Mouse (Mus musculus) lung, postnatal 10 days (tissue): ENCODE data around the gene Tmem52.
"Not testable (repeated sequence)": the region's sequence is repeated elsewhere in the genome, so short reads cannot be mapped to it uniquely, and the experiment has no call there.

Source experiments
- DNase-seq: peaks from one replicate; pipeline ENCODE4 v3.0.0; 2021

Gene Tmem52

DNA sequence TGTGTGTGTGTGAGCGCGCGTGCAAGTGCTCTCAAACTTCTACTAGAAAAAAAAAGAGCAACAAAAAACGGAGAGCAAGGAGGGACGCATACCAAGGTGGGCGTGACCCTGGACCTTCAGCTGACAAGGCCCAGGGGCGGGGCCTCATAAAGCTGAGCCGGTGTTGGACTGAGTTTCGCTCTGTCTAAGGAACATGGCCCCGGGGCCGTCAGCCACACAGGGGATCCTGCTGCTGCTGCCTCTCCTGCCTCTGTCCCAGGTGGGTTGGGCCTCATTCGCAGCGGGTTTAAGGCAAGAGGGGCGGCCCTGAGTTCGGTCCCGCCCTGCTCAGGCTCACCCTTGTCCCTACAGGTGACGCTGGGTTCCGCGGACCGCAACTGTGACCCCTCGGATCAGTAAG lies at the start of gene Tmem52:
Gene Tmem52 (plus strand): TSS at position 163 of the 400 bp plus-strand sequence.
- peak; percentile 70 for DNase-seq

DNA sequence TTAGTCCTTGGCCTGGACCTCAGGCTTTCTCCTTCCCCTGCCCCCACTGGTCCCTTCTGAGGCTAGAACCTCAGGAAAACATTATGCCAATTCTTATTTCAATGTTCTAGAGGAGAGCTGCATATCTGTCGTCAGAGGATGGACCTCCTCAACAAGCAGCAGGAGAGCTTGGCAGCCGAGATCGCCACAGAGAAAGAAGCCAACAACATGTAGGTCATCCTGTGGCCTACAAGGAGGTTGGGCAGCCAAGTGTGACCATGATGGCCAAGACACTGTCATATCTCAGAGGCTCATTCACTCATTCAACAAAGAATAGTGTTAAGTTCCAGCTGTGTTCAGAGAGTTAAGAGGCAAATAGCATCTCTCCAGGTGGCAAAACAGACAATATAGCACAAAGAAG lies 48.8 kb upstream of the Tmem52 start:
- no peak for DNase-seq

DNA sequence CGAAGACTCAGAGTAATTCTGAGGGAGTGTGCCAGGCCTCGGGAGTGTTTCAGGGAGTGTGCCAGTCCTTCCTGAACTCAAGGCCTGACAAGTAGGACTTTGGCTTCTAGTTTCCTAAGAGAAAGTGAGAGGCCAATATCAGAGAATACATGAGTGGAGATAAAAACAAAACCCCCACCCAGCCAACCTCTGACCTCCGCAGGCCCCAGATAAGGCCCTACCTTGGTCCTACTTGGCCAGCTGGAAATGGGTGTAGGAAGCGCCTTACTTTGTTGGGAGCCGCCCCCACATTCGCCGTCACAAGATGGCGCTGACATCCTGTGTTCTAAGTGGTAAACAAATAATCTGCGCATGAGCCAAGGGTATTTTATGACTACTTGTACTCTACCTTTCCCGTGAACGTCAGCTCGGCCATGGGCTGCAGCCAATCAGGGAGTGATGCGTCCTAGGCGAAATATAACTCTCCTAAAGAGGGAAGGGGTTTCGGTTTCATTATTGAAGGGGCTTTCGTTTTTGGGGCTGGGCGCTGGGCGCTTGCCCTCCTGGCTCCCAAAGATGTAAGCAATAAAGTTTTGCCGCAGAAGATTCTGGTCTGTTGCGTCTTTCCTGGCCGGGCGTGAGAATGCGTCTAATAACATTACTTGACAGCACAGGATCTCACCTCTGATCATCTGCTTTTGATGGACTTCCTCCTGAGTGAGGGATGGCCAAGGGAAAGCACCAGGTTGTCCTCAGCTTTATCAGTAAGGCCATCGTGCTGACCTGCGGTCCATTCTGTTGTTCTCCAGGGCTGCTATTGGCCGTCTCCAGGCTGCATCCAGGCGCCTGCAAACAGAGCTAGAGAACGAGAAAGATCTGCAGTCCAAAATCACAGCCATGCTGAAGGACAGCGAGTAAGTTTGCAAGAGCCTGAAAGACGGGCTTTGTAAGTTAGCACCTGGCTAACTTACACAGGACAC lies 47.2 kb upstream of the Tmem52 start:
- not testable (repeated sequence) for DNase-seq

DNA sequence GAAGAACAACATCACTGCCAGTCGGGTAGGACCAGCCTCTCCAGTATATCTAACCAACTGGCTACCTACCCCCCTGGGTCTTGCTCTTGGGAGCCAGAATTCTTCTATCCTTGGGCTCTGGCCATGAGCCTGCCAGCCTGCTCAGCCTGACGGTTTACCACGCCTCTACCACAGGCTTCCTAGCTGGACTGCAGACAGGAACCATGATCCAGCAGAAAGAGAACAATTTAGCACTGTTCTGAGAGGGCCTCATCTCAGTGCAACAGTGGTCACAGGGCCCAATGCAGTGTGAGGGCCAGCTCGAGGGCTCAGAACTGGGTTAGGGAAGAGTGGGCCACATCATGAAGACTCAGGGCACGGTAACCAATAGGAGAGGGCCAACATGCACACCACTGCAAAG lies 44.9 kb upstream of the Tmem52 start:
- no peak for DNase-seq

DNA sequence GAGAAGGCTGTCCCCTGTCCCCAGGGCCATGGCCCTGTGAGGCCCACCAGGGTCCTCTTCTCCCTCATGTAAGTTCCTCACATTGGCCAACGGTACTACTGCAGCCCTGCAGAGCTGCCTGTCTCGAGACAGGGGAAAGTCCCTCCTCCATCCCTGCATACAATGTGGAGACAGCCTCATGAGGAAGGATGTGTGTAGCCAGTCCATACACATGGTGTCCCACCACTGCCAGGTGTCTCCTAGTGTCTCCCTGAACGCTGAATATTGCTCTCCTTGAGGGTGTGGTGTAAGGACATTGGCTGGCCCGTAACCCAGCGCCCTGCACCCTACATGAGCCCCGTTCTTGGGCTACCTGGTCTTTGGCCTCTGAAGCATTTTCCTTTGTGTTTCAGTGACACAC lies 42.6 kb upstream of the Tmem52 start:
- DNase-seq, result no peak

DNA sequence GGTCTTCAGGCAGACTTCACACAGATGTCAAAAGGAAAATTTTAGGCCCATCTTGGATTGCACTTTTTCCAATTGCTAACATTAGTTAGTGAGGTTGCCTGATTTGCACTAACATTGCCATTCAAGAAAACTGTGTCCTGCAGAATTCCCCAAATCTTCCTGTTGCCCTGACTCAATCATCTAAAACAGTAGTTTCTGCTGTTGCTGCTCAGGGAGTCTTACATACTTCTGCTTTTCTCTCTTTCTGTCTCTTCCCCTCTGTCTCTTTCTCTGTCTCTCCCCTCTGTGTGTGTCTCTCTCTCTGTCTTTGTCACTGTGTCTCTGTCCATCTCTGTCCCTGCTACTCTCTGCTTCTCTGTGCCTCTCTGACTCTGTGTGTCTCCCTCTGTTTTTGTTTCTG lies 40.5 kb upstream of the Tmem52 start:
- DNase-seq, result no peak

- no peak for DNase-seq
Measured at GRCm38 (mm10) chr4:155429202-155429601, 39.7 kb upstream of the Tmem52 start.

GRCm38 (mm10) chr4:155432358-155432757 lies 36.6 kb upstream of the Tmem52 start:
- no peak for DNase-seq

- no peak for DNase-seq
Measured at GRCm38 (mm10) chr4:155433993-155434392, 34.9 kb upstream of the Tmem52 start.

- no peak for DNase-seq
Measured at GRCm38 (mm10) chr4:155442808-155443207, 26.1 kb upstream of the Tmem52 start.

DNA sequence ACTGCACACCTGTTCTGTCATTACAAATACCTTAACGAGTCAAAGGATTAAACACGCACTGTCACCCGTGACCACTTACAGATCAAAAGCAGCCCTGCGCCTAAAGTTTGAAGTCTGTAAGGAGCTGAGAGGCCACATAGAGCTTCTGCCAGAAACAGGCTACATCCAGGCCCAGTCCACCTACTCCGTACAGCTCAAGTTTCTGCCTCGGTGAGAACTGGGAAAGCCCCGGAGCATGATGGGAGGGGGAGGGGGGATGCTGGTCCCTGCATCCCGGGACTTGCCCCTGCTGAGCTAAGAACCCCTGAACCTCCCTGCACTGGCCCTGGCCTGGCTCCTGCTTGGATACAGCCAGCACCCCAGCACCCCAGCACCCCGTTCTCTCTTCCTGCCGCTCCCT lies 17.3 kb upstream of the Tmem52 start:
- DNase-seq, result no peak

- no peak for DNase-seq
Measured at GRCm38 (mm10) chr4:155458575-155458974, 10.3 kb upstream of the Tmem52 start.

GRCm38 (mm10) chr4:155463050-155463449 lies 5.9 kb upstream of the Tmem52 start:
- no peak for DNase-seq

- no peak for DNase-seq
Measured at GRCm38 (mm10) chr4:155463611-155464010, 5.3 kb upstream of the Tmem52 start.

DNA sequence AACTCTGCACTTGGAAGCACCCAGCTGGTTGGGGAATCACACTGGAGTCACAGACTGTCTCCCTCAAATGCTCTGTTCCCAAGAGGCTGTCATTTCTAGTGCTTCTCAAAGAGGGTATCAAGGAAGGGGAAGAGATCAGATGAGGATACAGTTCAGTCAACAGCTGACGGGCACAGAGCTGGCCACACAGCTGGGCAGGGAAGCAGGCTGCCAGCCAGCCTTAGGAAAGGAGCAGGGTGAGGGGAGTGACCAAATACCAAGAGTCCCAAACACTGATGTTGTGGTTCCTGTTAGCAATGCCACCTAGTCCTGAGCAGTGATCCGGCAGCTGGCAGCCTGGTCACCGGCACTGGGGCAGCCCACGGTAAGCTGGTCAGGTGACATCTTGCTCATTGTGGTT lies 4.9 kb upstream of the Tmem52 start:
- no peak for DNase-seq

DNA sequence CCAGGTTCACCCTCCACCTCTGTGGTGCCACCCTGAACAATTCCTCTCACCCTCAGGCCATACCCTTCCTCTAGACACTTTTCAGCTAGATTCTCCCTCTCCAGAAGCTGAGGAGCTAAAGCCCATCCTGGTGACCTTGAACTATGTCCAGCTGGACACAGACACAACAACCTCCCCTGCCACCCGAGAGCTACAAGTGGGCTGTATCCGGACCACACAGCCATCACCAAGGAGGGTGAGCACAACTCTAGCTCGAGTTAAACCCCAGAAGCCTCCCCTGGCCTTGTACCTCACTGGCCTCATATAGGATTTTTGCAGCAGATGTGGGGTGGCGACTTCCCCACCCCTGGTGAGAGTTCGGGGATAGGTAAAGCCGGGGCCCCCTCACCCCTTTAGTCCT lies 3.3 kb upstream of the Tmem52 start:
- DNase-seq, result no peak

- no peak for DNase-seq
Measured at GRCm38 (mm10) chr4:155466080-155466479, 2.8 kb upstream of the Tmem52 start.

- DNase-seq, result no peak
Measured at GRCm38 (mm10) chr4:155467237-155468010, 1.5 kb upstream of the Tmem52 start.

GRCm38 (mm10) chr4:155469590-155470262 lies 812 bp downstream of the Tmem52 start:
- DNase-seq, result no peak

- DNase-seq, result no peak
Measured at GRCm38 (mm10) chr4:155470263-155470953, 1.5 kb downstream of the Tmem52 start.

DNA sequence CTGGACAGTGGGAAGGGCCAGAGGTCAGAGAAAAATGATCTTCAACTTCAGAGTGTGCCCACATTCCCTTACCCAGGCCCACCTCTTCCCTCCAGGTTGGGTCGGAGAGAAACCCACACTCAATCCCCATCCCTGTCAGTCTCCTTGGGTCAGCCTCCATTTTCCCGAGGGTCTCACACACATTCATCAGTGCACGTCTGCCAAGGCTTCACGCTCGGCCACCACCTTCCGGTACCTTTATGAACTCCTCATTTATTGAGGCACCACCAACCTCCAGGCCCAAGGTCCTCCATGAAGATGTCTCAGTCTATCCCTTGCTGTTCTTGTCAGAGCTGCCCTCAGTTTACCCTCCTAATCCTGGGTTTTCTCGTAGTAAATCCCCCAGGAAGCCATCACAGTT lies 2.1 kb downstream of the Tmem52 start:
- no peak for DNase-seq

DNA sequence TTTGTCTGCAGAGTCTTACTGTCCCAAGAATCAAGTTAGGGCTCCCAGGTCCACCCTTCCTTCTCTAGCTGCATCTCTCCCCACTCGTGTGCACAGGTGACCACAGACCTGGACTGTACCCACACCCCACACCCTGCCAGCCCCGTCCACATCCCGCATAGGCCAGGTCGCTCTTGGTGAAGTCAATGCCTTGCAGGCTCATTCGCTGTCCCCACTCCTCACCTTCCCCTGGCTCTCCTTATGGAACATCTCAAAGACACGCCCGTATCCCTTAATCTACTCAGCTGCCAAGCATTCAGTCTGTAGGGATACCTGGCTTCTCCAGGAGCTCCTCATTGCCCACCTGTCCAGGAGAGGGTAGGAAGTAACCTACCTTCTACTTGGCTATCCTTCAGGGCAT lies 2.5 kb downstream of the Tmem52 start:
- DNase-seq, result no peak
